Mouse (Mus musculus) neural tube, embryonic 14.5 days (tissue): Measurements from ENCODE around the gene Rsph1. TPM values are rescaled to one million over a fixed set of nuclear protein-coding genes. Genes with fewer than 3 reads are reported as not detected.

Experiments
- ATAC-seq: fragments of 200-750 bp; cut with Nextera tagmentation; 2 replicates; pipeline ENCODE4 v1.8.0; 2017; ENCODE audit warnings: low read depth, mild to moderate bottlenecking, moderate TSS enrichment, moderate library complexity
- H3K27ac ChIP-seq: fragments of 300-500 bp; sonication (generic); 2 replicates; pipeline ENCODE4 v1.5.1; 2014; ENCODE audit warnings: low read depth, mild to moderate bottlenecking, control low read depth, low read length, moderate library complexity, mixed read lengths
- H3K27me3 ChIP-seq: fragments of 300-500 bp; sonication (generic); 2 replicates; pipeline ENCODE4 v1.6.1; 2014; ENCODE audit warnings: low read length; ENCODE audit not compliant: control insufficient read depth, insufficient read depth
- H3K36me3 ChIP-seq: fragments of 300-500 bp; sonication (generic); 2 replicates; pipeline ENCODE4 v1.6.1; 2014; ENCODE audit warnings: low read length, mixed read lengths; ENCODE audit not compliant: control insufficient read depth, insufficient read depth
- H3K4me1 ChIP-seq: fragments of 300-500 bp; sonication (generic); 2 replicates; pipeline ENCODE4 v1.6.1; 2014; ENCODE audit warnings: low read length; ENCODE audit not compliant: control insufficient read depth, insufficient read depth
- H3K4me2 ChIP-seq: fragments of 300-500 bp; sonication (generic); 2 replicates; pipeline ENCODE4 v1.6.1; 2014; ENCODE audit warnings: mild to moderate bottlenecking, low read depth, low read length, control low read depth
- H3K4me3 ChIP-seq: fragments of 300-500 bp; sonication (generic); 2 replicates; pipeline ENCODE4 v1.5.1; 2014; ENCODE audit warnings: low read depth, low read length, control low read depth, mixed read lengths
- H3K9ac ChIP-seq: fragments of 300-500 bp; sonication (generic); replicated peaks from 2 replicates; pipeline ENCODE4 v1.6.1; 2014; ENCODE audit warnings: low read depth, mild to moderate bottlenecking, control low read depth, low read length, mixed read lengths
- H3K9me3 ChIP-seq: fragments of 300-500 bp; sonication (generic); 2 replicates; pipeline ENCODE4 v1.6.1; 2016; ENCODE audit warnings: low read length; ENCODE audit not compliant: control insufficient read depth
- WGBS: fragments of 180-500 bp; shearing (Covaris S2); extraction: QIAGEN DNeasy Blood & Tissue Kit; methylation state at CpG from one replicate; pipeline ENCODE4 v1.1.7; 2014; 5-methylcytosine and 5-hydroxymethylcytosine counted together
- polyA plus RNA-seq: library from polyadenylated mRNA; unstranded; fragments of >200 nt; fragmentation: Nextera tagmentation; extraction: Ambion mirVana; gene quantifications from 2 replicates; pipeline ENCODE4 v1.2.1, GENCODE M21; 2014

Rsph1 gene
- polyA plus RNA-seq, 1 experiment from 2014 or later = 3.3 TPM

GRCm38 (mm10) chr17:31265171-31265572 is 12.0 kb downstream of the Rsph1 start:
- no peak overlapping the region for H3K4me2 ChIP-seq
- no peak overlapping the region for H3K4me3 ChIP-seq
- H3K27ac ChIP-seq = no peak overlapping the region
- H3K4me1 ChIP-seq = no peaks in the 10 kb centered on the region
- no peak for ATAC-seq
- WGBS = 15% methylated on average over 3 of the region's 3 CpGs
- H3K36me3 ChIP-seq = no peaks in the 10 kb centered on the region
- no peaks in the 10 kb centered on the region for H3K9me3 ChIP-seq
- H3K27me3 ChIP-seq = no peaks in the 10 kb centered on the region
- no peak overlapping the region for H3K9ac ChIP-seq

DNA sequence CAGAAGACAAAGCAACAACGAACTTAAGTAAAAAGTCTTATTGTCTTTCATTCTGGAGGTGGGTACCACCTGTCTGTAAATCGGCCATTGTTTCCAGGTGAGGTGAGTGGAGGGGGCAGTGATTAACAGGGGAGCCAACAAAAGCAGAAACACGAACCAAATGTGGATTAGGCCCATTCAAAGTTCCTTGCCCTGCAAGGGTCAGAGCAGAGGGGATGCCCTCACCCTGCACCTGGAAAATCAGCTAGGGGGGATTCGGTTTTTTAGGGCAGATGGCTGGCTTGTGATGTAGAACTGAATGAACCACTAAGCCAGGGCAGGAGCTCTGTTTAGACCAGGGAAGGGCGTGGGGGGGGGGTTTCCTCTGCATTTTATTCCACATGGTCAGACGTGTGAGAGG is 12.8 kb downstream of the Rsph1 start:
- Histone ChIP-seq H3K4me1 (no peaks in the 10 kb centered on the region), H3K9ac (no peak overlapping the region), H3K27me3 (no peaks in the 10 kb centered on the region), H3K4me2 (no peak overlapping the region), H3K9me3 (no peaks in the 10 kb centered on the region), H3K4me3 (no peak overlapping the region), H3K27ac (no peak overlapping the region), H3K36me3 (no peaks in the 10 kb centered on the region)
- WGBS = 54% methylated on average over 6 of the region's 6 CpGs
- no peak for ATAC-seq

- no peaks in the 10 kb centered on the region for H3K36me3 ChIP-seq
- no peak overlapping the region for H3K4me2 ChIP-seq
- H3K27ac ChIP-seq = no peak overlapping the region
- no peaks in the 10 kb centered on the region for H3K9me3 ChIP-seq
- no peak overlapping the region for H3K4me3 ChIP-seq
- H3K9ac ChIP-seq = no peak overlapping the region
- ATAC-seq = no peak
- H3K4me1 ChIP-seq = no peaks in the 10 kb centered on the region
- 82% methylated on average over 5 of the region's 5 CpGs for WGBS
- H3K27me3 ChIP-seq = no peaks in the 10 kb centered on the region
Measured at GRCm38 (mm10) chr17:31263770-31264169, 13.4 kb downstream of the Rsph1 start.

DNA sequence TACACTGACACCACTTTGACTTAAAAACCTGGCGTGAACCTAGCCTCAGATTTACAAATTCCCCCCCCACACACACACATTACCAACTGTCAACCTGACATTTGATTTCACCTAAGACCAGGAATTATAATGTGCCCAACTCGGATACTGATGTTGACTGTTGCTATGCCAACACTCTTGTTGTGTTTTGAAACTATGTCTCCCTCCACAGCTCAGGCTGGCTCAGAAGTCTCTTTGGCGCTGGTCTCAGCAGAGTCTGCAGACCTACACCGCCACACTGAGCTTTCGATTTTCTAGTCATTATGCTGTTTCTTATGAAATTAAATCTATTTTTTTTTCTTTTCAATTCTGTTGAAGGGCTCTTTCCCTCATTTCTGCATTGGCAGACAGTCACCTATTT is 14.5 kb downstream of the Rsph1 start:
- no peaks in the 10 kb centered on the region for H3K4me1 ChIP-seq
- H3K27ac ChIP-seq = no peak overlapping the region
- H3K4me2 ChIP-seq = no peak overlapping the region
- H3K9me3 ChIP-seq = no peaks in the 10 kb centered on the region
- no peaks in the 10 kb centered on the region for H3K36me3 ChIP-seq
- no peak for ATAC-seq
- no peak overlapping the region for H3K4me3 ChIP-seq
- H3K9ac ChIP-seq = no peak overlapping the region
- 75% methylated on average over 5 of the region's 5 CpGs for WGBS
- no peaks in the 10 kb centered on the region for H3K27me3 ChIP-seq

GRCm38 (mm10) chr17:31261352-31261751 is 15.8 kb downstream of the Rsph1 start:
- 74% methylated on average over 6 of the region's 6 CpGs for WGBS
- Histone ChIP-seq H3K27ac (no peak overlapping the region), H3K4me3 (no peak overlapping the region), H3K36me3 (no peaks in the 10 kb centered on the region), H3K27me3 (no peaks in the 10 kb centered on the region), H3K4me1 (no peaks in the 10 kb centered on the region), H3K4me2 (no peak overlapping the region), H3K9me3 (no peaks in the 10 kb centered on the region), H3K9ac (no peak overlapping the region)
- no peak for ATAC-seq

GRCm38 (mm10) chr17:31260430-31260829 is 16.8 kb downstream of the Rsph1 start:
- Histone ChIP-seq H3K27ac (no peak overlapping the region), H3K9ac (no peak overlapping the region), H3K4me1 (no peaks in the 10 kb centered on the region), H3K4me2 (no peak overlapping the region), H3K9me3 (no peaks in the 10 kb centered on the region), H3K4me3 (no peak overlapping the region), H3K27me3 (no peaks in the 10 kb centered on the region), H3K36me3 (no peaks in the 10 kb centered on the region)
- no peak for ATAC-seq
- 86% methylated on average over 7 of the region's 7 CpGs for WGBS

GRCm38 (mm10) chr17:31259825-31260224 is 17.4 kb downstream of the Rsph1 start:
- H3K4me2 ChIP-seq = no peak overlapping the region
- no peaks in the 10 kb centered on the region for H3K9me3 ChIP-seq
- H3K4me1 ChIP-seq = no peaks in the 10 kb centered on the region
- no peak for ATAC-seq
- H3K36me3 ChIP-seq = no peaks in the 10 kb centered on the region
- no peaks in the 10 kb centered on the region for H3K27me3 ChIP-seq
- no peak overlapping the region for H3K4me3 ChIP-seq
- 75% methylated on average over 4 of the region's 4 CpGs for WGBS
- H3K27ac ChIP-seq = no peak overlapping the region
- no peak overlapping the region for H3K9ac ChIP-seq

DNA sequence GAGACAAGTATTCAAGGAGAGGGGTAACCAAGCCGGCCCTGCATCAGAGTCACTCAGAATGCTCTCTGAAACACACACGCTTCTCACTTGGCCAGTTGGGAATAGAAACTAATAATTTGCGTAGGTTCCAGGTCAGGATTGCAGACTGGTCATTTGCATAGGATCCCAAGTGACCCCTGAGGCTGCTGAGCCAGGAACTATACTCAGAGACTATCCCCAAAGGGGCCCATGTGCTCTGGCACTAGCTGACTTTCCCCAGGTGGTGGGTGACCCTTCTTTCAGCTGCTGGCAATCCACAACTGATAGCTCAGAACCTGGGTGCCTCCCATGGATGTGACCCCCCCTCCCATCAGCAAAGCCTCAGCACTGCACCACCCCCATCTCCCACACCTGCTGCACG is 18.0 kb downstream of the Rsph1 start:
- Histone ChIP-seq H3K4me1 (no peaks in the 10 kb centered on the region), H3K27ac (no peak overlapping the region), H3K9ac (no peak overlapping the region), H3K27me3 (no peaks in the 10 kb centered on the region), H3K9me3 (no peaks in the 10 kb centered on the region), H3K36me3 (no peaks in the 10 kb centered on the region), H3K4me3 (no peak overlapping the region), H3K4me2 (no peak overlapping the region)
- ATAC-seq = no peak
- 66% methylated on average over 4 of the region's 4 CpGs for WGBS

DNA sequence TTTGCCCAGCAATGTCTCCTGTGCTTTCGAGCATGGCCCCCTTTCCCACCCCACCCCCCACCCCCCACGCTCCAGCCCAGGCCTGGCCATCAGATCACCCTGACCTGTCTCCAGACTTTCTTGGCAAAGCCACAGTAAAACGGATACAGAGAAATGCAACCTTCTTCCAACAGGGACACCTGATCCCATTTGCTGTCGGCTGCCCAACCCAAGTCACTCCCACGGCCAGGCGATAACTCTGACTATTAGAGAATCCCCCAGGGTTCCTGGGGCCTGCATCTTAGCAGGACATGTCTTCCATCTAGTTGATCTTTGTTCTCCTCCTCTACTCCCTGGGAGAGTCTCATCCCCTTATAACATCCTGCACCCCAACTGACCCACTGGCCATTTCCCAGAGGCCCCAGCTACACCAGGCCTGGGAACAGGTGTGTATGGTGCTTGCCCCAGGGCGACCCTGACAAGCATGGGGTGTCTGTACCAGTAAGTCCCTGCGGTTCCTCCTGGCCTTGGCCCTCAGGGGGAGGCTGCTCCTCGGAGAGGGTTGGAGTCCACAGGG is 18.8 kb downstream of the Rsph1 start:
- WGBS = 89% methylated on average over 9 of the region's 9 CpGs
- H3K36me3 ChIP-seq = no peaks in the 10 kb centered on the region
- H3K9ac ChIP-seq = no peak overlapping the region
- no peak overlapping the region for H3K4me3 ChIP-seq
- H3K4me1 ChIP-seq = no peaks in the 10 kb centered on the region
- ATAC-seq = no peak
- no peak overlapping the region for H3K4me2 ChIP-seq
- H3K27me3 ChIP-seq = no peaks in the 10 kb centered on the region
- no peak overlapping the region for H3K27ac ChIP-seq
- H3K9me3 ChIP-seq = no peaks in the 10 kb centered on the region
